Mouse (Mus musculus): ENCODE data around the gene Gse1. TPM values are rescaled to one million over a fixed set of nuclear protein-coding genes. Genes with fewer than 3 reads are reported as not detected.

The Gse1 gene
- polyA plus RNA-seq, 1 experiment from 2014 or later: 6.7 TPM

DNA sequence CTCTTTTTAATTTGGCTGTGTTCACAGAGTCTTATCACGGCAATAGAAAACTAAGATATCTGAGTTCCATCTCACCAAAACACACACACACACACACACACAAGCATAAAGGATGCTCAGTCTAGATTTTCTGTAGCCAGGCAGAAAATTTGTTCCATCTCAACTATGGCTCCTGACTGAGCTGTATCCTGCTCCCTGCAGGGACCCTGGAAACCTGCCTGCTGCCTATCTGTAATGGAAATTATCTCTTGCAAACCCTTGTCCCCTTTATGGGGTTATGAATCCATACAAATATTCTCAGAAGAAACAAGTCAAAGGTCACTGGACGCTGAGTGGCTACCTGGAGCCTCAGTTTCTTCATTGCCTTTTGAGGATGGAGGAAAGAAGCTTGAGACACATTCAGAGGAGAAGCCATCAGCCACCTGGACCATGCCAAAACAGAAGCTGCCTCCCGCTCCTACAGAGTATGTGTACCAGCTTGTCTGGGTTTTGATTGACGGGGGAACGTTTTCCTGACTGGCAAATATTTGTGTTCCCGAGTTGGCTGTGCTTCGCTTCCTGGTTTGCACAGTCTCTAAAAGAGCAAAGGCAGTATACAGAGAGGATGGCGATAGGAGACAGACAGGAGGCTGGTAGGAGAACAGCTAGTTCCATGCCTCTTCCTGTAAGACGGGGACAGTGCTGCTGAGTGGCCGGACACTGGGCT lies 363.5 kb downstream of the Gse1 start:
- 70% methylated on average over 10 of the region's 10 CpGs for WGBS
- no peak overlapping the region for H3K9ac ChIP-seq (replicated peaks; ENCODE audit: low read length)
- H3K27me3 ChIP-seq (ENCODE audit: insufficient read depth, low read length): no peaks in the 10 kb centered on the region
- H3K36me3 ChIP-seq (ENCODE audit: insufficient read depth, low read length): 0 out of 2 replicates have a peak, but pooled peaks cover 6% of the 10 kb centered on the region
- no peak overlapping the region for H3K27ac ChIP-seq (ENCODE audit: low read length)
- H3K4me3 ChIP-seq (ENCODE audit: low read length): no peak overlapping the region
- H3K4me1 ChIP-seq (ENCODE audit: insufficient read depth, low read length): peaks cover 13% of the 10 kb centered on the region
- no peaks in the 10 kb centered on the region for H3K9me3 ChIP-seq (ENCODE audit: low read length)
- no peak for ATAC-seq (ENCODE audit: low FRiP score, low TSS enrichment)
- no peak overlapping the region for H3K4me2 ChIP-seq (replicated peaks; ENCODE audit: low read depth, low read length)

DNA sequence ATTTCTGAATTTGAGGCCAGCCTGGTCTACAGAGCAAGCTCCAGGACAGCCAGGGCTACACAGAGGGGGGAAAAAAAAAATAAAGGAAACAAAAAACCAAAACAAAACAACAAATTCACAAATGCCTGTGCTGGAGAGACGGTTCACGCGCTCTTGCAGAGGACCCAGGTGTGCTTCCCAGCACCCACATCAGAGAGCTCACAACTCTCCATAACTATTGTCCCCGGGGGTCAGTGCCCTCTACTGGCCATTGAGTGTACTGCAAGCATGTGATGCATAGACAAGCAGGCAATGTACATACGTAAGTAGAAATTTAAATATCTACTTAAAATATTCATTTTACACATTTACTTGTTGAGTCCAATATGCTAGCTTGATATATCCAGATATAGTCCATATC lies 366.3 kb downstream of the Gse1 start:
- WGBS: 87% methylated on average over 5 of the region's 5 CpGs
- Histone ChIP-seq H3K9me3 (ENCODE audit: low read length) (no peaks in the 10 kb centered on the region), H3K36me3 (ENCODE audit: insufficient read depth, low read length) (no peaks in the 10 kb centered on the region), H3K4me3 (ENCODE audit: low read length) (no peak overlapping the region), H3K27me3 (ENCODE audit: insufficient read depth, low read length) (no peaks in the 10 kb centered on the region), H3K4me2 (replicated peaks; ENCODE audit: low read depth, low read length) (no peak overlapping the region), H3K4me1 (ENCODE audit: insufficient read depth, low read length) (peaks cover 14% of the 10 kb centered on the region), H3K27ac (ENCODE audit: low read length) (no peak overlapping the region), H3K9ac (replicated peaks; ENCODE audit: low read length) (no peak overlapping the region)
- ATAC-seq (ENCODE audit: low FRiP score, low TSS enrichment): no peak

GRCm38 (mm10) chr8:120595963-120596362 lies 367.7 kb downstream of the Gse1 start:
- Histone ChIP-seq H3K4me1 (ENCODE audit: insufficient read depth, low read length) (peaks cover 8% of the 10 kb centered on the region; the same call in 1 of the 2 replicates), H3K9me3 (ENCODE audit: low read length) (no peaks in the 10 kb centered on the region), H3K4me2 (replicated peaks; ENCODE audit: low read depth, low read length) (no peak overlapping the region), H3K27ac (ENCODE audit: low read length) (no peak overlapping the region), H3K4me3 (ENCODE audit: low read length) (no peak overlapping the region), H3K27me3 (ENCODE audit: insufficient read depth, low read length) (no peaks in the 10 kb centered on the region), H3K9ac (replicated peaks; ENCODE audit: low read length) (no peak overlapping the region), H3K36me3 (ENCODE audit: insufficient read depth, low read length) (no peaks in the 10 kb centered on the region)
- no peak for ATAC-seq (ENCODE audit: low FRiP score, low TSS enrichment)
- 10% methylated on average over 5 of the region's 5 CpGs for WGBS

DNA sequence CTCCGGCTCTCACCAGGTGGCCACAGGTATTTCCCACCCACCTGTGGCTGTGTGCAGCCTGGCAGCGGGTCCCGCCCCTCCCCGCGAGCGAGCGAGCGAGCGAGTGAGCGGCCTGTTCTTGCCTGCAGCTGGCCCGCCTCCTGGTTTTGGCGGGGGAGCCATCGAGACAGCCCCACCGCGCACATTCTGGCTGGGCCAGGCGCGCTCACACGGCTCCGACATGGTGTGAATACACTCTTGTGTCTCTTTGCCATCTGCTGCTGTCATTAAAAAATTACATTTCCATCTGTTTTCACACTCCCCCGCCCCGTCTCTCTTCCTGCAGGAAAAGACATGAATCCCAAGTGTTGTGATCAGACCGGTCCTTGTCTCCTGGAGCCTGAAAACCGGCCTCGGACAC lies 370.3 kb downstream of the Gse1 start:
- Histone ChIP-seq H3K36me3 (ENCODE audit: insufficient read depth, low read length) (no peaks in the 10 kb centered on the region), H3K27me3 (ENCODE audit: insufficient read depth, low read length) (no peaks in the 10 kb centered on the region), H3K4me2 (replicated peaks; ENCODE audit: low read depth, low read length) (peak overlapping the region; percentile 38), H3K4me3 (ENCODE audit: low read length) (peak overlapping the region; percentile 20; the same call in 1 of the 2 replicates), H3K9ac (replicated peaks; ENCODE audit: low read length) (peak overlapping the region; percentile 31; the same call in 1 of the 2 replicates), H3K27ac (ENCODE audit: low read length) (no peak overlapping the region), H3K9me3 (ENCODE audit: low read length) (no peaks in the 10 kb centered on the region), H3K4me1 (ENCODE audit: insufficient read depth, low read length) (peaks cover 17% of the 10 kb centered on the region)
- peak; percentile 24; the same call in 1 of the 2 replicates for ATAC-seq (ENCODE audit: low FRiP score, low TSS enrichment)
- 18% methylated on average over 24 of the region's 24 CpGs for WGBS

GRCm38 (mm10) chr8:120599504-120599903 lies 371.2 kb downstream of the Gse1 start:
- WGBS: 58% methylated on average over 7 of the region's 7 CpGs
- ATAC-seq (ENCODE audit: low FRiP score, low TSS enrichment): no peak
- no peak overlapping the region for H3K4me3 ChIP-seq (ENCODE audit: low read length)
- H3K9ac ChIP-seq (replicated peaks; ENCODE audit: low read length): no peak overlapping the region
- no peaks in the 10 kb centered on the region for H3K9me3 ChIP-seq (ENCODE audit: low read length)
- H3K36me3 ChIP-seq (ENCODE audit: insufficient read depth, low read length): no peaks in the 10 kb centered on the region
- H3K27me3 ChIP-seq (ENCODE audit: insufficient read depth, low read length): no peaks in the 10 kb centered on the region
- no peak overlapping the region for H3K4me2 ChIP-seq (replicated peaks; ENCODE audit: low read depth, low read length)
- H3K27ac ChIP-seq (ENCODE audit: low read length): no peak overlapping the region
- H3K4me1 ChIP-seq (ENCODE audit: insufficient read depth, low read length): peaks cover 17% of the 10 kb centered on the region

- Histone ChIP-seq H3K9ac (replicated peaks; ENCODE audit: low read length) (no peak overlapping the region), H3K27me3 (ENCODE audit: insufficient read depth, low read length) (no peaks in the 10 kb centered on the region), H3K4me3 (ENCODE audit: low read length) (no peak overlapping the region), H3K27ac (ENCODE audit: low read length) (peak overlapping the region; percentile 44), H3K4me2 (replicated peaks; ENCODE audit: low read depth, low read length) (no peak overlapping the region), H3K36me3 (ENCODE audit: insufficient read depth, low read length) (no peaks in the 10 kb centered on the region), H3K9me3 (ENCODE audit: low read length) (no peaks in the 10 kb centered on the region), H3K4me1 (ENCODE audit: insufficient read depth, low read length) (peaks cover 20% of the 10 kb centered on the region)
- peak; percentile 55 for ATAC-seq (ENCODE audit: low FRiP score, low TSS enrichment)
- 35% methylated on average over 6 of the region's 6 CpGs for WGBS
Measured at GRCm38 (mm10) chr8:120602672-120603071, 374.4 kb downstream of the Gse1 start.

GRCm38 (mm10) chr8:120607460-120607859 lies 379.2 kb downstream of the Gse1 start:
- ATAC-seq (ENCODE audit: low FRiP score, low TSS enrichment): no peak
- H3K4me2 ChIP-seq (replicated peaks; ENCODE audit: low read depth, low read length): no peak overlapping the region
- no peak overlapping the region for H3K9ac ChIP-seq (replicated peaks; ENCODE audit: low read length)

DNA sequence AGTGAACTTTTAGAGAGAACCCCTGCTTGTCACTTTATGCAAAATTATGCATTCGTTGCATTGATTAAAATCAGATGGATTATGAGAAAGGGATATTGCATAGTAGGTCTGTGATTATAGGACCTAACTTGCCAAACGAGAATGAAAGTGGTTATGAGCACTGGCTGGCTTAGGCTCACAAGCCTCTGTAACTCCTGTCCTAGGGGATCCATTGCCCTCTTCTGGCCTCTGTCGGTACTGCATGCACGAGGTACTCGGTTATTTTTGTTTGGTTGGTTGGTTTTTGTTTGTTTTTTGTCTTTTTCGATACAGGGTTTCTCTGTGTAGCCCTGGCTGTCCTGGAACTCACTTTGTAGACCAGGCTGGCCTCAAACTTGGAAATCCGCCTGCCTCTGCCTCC lies 379.6 kb downstream of the Gse1 start:
- ATAC-seq (ENCODE audit: low FRiP score, low TSS enrichment): no peak
- WGBS: 6% methylated on average over 7 of the region's 7 CpGs
- H3K4me1 ChIP-seq (ENCODE audit: insufficient read depth, low read length): peaks cover 7% of the 10 kb centered on the region
- no peak overlapping the region for H3K27ac ChIP-seq (ENCODE audit: low read length)
- H3K9me3 ChIP-seq (ENCODE audit: low read length): no peaks in the 10 kb centered on the region
- no peak overlapping the region for H3K4me2 ChIP-seq (replicated peaks; ENCODE audit: low read depth, low read length)
- H3K36me3 ChIP-seq (ENCODE audit: insufficient read depth, low read length): no peaks in the 10 kb centered on the region
- no peak overlapping the region for H3K9ac ChIP-seq (replicated peaks; ENCODE audit: low read length)
- no peak overlapping the region for H3K4me3 ChIP-seq (ENCODE audit: low read length)
- no peaks in the 10 kb centered on the region for H3K27me3 ChIP-seq (ENCODE audit: insufficient read depth, low read length)

More at GRCm38 (mm10) chr8:120607460-120607859, 379.2 kb downstream of the Gse1 start:
- Histone ChIP-seq H3K4me1 (ENCODE audit: insufficient read depth, low read length) (peaks cover 11% of the 10 kb centered on the region), H3K27ac (ENCODE audit: low read length) (no peak overlapping the region), H3K9me3 (ENCODE audit: low read length) (no peaks in the 10 kb centered on the region), H3K27me3 (ENCODE audit: insufficient read depth, low read length) (no peaks in the 10 kb centered on the region), H3K36me3 (ENCODE audit: insufficient read depth, low read length) (no peaks in the 10 kb centered on the region), H3K4me3 (ENCODE audit: low read length) (no peak overlapping the region)
- WGBS: 78% methylated on average over 9 of the region's 9 CpGs

- WGBS: 80% methylated on average over 6 of the region's 6 CpGs
- no peaks in the 10 kb centered on the region for H3K36me3 ChIP-seq (ENCODE audit: insufficient read depth, low read length)
- peaks cover 4% of the 10 kb centered on the region; the same call in 1 of the 2 replicates for H3K4me1 ChIP-seq (ENCODE audit: insufficient read depth, low read length)
- no peak overlapping the region for H3K4me3 ChIP-seq (ENCODE audit: low read length)
- no peaks in the 10 kb centered on the region for H3K9me3 ChIP-seq (ENCODE audit: low read length)
- no peak overlapping the region for H3K9ac ChIP-seq (replicated peaks; ENCODE audit: low read length)
- no peaks in the 10 kb centered on the region for H3K27me3 ChIP-seq (ENCODE audit: insufficient read depth, low read length)
- ATAC-seq (ENCODE audit: low FRiP score, low TSS enrichment): no peak
- no peak overlapping the region for H3K27ac ChIP-seq (ENCODE audit: low read length)
- H3K4me2 ChIP-seq (replicated peaks; ENCODE audit: low read depth, low read length): no peak overlapping the region
Measured at GRCm38 (mm10) chr8:120610824-120611223, 382.6 kb downstream of the Gse1 start.

DNA sequence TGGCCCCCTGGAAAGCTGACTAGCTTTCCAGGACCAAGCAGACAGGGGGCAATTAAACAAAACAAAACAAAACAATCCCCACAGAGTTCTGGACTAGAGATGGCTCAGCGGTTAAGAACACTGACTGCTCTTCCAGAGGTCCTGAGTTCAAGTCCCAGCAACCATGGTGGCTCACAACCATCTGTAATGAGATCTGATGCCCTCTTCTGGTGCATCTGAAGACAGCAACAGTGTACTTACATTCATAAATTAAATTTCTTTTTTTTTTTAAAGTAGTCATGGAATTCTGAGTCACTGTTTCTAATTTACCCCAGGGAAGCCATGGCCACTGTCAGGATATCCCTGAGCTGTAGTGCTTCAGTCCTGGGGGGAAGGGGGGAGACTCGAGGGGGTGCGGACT lies 386.2 kb downstream of the Gse1 start:
- Histone ChIP-seq H3K4me2 (replicated peaks; ENCODE audit: low read depth, low read length) (no peak overlapping the region), H3K9me3 (ENCODE audit: low read length) (no peaks in the 10 kb centered on the region), H3K9ac (replicated peaks; ENCODE audit: low read length) (no peak overlapping the region), H3K4me1 (ENCODE audit: insufficient read depth, low read length) (peaks cover 9% of the 10 kb centered on the region), H3K4me3 (ENCODE audit: low read length) (no peak overlapping the region), H3K27me3 (ENCODE audit: insufficient read depth, low read length) (no peaks in the 10 kb centered on the region), H3K27ac (ENCODE audit: low read length) (no peak overlapping the region), H3K36me3 (ENCODE audit: insufficient read depth, low read length) (no peaks in the 10 kb centered on the region)
- 87% methylated on average over 3 of the region's 3 CpGs for WGBS
- no peak for ATAC-seq (ENCODE audit: low FRiP score, low TSS enrichment)
